Mouse (Mus musculus): ENCODE results near the gene Smco2.
"Not testable (repeated sequence)": the region's sequence is repeated elsewhere in the genome, so short reads cannot be mapped to it uniquely, and the experiment has no call there.

The Smco2 gene

DNA sequence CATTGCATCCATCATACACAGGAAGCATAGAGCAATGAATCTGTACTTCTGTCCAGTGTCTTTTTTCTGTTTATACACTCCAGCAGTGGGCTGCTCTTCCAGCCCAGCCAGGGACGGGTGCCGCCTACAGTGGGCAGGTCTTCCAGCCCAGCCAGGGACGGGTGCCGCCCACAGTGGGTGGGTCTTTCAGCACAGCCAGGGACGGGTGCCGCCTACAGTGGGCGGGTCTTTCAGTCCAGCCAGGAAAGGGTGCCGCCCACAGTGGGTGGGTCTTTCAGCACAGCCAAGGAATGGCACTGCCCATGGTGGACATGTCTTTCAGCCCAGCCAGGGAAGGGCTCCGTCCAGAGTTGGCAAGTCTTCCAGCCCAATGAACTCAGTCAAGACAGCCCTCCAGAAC is 5.3 kb downstream of the Smco2 start:
- DNase-seq (ENCODE audit: low spot score in 2 of 2): no peak

DNA sequence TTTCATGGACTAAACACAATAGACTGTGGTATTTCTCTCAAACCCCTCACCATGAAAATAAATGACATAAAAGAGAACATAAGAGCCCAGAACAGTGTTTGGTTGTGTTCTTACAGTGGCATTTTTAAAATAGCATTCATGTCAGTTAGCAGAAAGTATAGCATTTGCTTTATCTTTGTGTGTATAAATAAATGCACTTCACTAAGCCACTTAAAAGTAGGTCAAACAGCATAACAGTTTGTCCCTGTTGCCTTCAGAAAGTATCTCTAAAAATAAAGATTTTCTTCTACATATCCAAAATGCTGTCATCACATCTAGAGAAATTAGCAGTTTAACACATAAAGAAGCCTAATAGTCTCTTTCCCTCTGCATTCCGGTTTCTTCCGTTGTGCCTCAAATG is 7.5 kb downstream of the Smco2 start:
- no peak for DNase-seq (ENCODE audit: low spot score in 2 of 2)

DNA sequence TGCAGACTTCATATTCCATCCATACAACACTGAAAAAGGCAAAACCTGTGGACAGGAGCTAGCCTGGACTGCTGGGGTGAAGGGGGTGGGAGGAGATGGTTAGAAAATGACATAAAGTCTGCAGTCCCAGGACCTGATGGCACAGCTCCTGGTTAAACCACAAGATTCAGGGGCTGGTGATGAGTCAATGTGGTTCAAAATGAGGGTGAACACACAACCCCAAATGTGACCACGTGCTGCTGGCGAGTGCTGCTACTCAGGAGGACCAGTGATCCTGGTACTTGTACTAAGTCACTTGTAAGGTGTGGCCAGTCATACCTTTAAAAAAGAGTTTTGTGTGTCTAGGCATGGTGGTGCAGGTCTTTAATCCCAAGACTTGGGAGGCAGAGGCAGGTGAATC is 13.2 kb downstream of the Smco2 start:
- DNase-seq (ENCODE audit: low spot score in 2 of 2): no peak

DNA sequence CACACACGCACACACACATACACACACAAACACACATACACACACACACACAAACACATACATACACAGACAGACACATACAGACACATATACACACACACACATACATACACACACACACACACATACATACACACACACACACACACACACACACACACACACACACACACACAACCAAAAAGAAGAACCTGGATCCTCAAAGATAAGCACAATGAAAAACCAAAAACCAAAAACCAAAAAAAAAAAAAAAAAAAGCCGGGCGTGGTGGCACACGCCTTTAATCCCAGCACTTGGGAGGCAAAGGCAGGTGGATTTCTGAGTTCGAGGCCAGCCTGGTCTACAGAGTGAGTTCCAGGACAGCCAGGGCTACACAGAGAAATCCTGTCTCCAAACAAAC is 14.5 kb downstream of the Smco2 start:
- not testable (repeated sequence) for DNase-seq (ENCODE audit: low spot score in 2 of 2)

DNA sequence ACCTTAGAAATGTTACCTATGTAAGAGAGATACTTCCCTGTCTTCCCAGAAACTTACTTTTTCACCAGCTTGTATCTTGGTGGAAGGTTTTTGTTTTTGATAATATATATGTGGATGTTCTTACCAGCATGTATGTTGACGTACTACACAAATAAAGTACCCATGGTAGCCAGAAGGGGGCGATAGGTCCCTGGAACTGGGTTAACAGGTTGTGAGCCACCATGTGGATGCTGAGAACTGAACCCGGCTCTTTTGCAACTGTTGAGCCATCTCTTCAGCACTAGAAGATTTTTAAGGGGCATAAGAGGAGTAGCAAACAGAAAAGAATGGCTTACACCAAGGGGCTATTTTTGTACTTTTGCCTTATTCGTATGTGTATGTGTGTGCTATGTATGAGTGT is 15.8 kb downstream of the Smco2 start:
- DNase-seq (ENCODE audit: low spot score in 2 of 2): no peak

DNA sequence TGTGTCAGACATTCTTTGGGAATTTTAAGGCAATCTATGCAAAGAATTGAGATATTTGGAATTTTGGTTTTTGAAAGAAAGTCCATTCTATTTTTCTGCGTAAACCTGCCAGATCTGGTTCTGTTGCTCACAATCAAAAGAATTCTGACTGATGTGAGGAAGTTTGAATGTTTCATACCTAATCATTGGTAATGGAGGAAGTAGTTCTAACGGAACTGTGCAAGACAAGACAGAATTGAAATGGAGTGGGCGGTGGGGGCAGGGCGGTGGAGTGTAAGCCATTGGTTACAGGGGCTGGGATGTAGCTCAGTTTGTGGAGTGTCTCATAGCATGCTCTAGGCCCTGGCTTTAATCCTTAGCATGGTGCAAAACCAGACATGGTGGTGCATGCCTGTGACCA is 22.1 kb downstream of the Smco2 start:
- peak in 1 of 2 experiments; percentile 14 for DNase-seq (ENCODE audit: low spot score in 2 of 2)

DNA sequence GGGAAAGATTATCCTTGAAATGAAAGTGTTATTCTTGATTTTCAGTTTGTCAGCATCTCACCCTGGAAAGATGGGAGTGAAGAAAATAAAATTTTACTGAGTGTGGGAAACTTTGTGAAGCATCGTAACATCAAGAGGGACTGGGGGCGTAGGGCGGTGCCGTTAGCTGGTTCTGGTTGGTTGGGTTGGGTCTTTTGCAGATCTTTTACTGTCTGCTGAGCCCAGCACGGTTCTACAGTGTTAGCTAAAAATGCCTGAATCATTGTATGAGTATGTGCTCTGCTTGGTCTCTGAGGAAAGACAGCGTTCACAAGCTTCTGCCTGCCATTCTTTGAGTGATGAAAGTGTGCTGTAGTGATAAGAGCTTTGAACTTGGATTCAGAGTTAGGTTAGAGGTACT is 24.5 kb downstream of the Smco2 start:
- DNase-seq (ENCODE audit: low spot score in 2 of 2): no peak

DNA sequence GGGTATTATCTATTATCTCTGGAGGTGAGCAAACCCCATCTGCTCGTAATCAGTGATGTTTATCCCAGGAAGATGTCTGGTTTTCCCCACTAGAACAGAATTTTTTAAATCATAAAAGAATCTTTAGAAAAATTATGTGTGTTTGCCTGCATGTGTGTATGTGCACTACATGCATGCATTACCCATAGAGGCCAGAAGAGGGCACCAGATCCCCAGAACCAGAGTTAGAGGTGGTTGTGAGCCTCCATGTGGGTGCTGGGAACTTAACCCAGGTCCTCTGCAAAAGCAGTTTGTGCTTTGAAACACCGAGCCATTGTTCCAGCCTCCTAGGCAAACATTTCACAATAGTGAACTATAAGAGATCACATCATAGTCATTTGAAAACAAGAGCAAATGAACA is 26.9 kb downstream of the Smco2 start:
- no peak for DNase-seq (ENCODE audit: low spot score in 2 of 2)

DNA sequence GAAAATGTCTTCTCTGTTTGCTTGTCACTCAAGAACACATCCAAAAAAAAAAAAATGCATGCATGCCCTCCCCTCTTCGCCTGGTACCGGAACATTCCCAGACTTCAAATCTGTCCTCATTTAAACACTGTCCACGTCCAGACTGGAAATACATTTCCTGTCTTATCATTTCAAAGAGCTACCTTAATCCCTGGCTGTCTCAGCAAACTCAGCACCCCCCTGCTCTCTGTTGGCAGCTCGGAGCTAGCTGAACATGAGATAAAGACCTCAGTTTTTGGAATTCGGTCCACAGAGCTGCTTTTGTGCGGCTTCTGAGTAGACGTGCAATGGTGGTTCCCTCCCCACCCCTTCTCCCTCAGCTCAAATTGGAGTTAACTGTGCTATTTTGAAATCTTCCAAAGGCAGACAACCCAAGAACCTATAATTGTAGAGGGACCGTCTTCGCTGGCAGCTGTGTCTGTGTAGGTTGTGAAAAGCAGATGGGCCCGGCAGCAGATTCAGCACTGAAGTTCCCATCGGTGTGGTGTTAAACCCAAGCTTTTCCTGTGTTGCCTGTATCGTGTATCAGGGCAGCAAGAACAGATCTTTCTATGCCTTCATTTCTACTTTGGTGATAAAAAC is 27.6 kb downstream of the Smco2 start:
- DNase-seq (ENCODE audit: low spot score in 2 of 2): peak; percentile 84 to 91

DNA sequence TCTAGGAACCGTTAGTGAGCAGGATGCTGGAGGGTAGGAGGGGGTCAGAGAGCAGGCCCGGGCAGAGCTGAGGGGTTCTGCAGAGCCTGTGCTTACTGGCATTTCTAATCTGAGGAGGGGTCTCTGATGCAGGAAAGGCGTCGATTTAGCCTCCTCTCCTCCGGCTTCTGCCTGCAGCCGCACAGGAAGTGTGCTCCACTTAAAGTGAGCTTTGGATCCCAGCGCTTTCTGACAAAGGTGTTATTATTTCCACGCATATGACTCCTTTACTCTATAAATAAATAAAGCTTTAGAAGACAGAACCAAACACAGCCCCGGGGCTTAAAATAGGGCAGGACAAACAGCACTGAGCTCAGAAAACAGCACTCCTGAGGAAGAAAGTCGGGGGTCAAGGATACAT is 29.0 kb downstream of the Smco2 start:
- DNase-seq (ENCODE audit: low spot score in 2 of 2): no peak

DNA sequence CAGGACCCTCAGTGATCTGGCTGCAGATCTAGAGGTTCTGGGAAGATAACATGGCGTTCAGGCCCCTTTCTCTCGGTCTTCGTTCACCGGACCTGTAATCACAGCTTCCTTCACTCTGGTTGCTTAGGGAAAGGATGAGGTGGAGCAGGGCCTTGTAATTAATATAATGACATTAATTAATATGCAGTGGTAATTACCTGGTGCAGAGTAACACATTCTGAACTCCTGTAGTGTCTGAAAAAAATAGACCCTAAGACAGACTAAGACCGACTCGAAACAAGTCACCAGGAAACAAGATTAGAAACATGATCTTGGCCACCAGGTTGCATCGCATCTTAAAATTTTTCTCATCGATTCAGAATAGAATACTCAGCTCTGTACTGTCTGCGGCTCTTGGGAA is 30.0 kb downstream of the Smco2 start:
- DNase-seq (ENCODE audit: low spot score in 2 of 2): no peak

DNA sequence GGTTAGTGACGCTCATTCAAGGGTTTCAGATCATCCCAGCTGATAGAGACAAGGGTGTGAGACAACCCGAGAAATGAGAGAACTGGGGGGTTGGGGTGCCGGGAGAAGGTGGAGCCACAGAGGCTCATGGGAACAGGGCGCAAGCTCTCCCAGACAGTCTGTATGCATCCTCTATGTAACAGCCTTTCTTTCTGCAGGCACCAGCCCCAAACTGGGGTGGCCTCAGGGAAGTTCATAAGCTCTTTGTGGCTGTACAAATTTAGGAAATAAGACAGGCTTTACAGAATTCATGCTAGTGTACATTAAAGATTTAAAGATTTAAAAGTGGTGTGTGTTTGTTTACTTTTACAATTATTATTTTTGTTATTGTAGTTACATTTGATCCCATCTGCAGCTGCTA is 30.4 kb downstream of the Smco2 start:
- no peak for DNase-seq (ENCODE audit: low spot score in 2 of 2)

DNA sequence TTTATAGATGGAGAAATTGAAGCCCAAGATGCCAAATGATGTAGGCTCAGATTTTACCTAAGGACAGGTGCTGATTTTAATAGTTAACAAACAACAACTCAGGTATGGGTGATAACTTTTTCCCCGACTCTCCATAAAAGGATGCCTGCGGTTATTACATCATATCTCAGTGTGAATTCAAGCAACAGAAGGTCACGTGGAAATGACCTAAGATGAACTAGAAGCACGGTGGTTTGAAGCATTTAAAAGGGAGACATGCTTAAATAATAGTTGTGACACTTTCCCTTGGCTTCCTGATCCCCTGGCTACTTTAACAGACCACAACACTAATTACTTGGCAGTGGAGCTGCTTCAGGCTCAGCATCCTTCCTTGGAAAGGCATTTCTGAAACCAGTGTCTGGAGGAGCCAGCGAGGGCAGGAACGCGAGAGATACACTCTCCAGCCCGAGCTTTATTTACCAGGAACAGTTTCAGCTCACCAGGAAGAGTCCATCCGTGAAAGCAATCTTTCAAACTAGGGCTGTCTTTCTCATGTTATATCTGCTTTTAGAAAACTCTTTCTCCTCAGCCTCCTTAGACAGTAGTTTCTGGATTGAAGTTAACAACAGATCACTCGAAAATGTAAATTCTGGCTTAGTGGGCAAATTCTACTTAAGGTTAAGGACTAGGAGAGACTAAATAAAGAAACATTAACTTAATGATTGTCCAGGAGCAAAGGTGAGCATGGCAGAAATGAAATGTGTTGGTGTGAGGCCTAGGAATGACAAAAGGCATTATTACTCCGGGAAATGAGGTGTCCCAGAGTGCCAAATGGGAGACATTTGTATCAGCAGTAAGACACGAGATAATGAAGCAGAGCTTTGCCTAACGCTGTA is 32.2 kb downstream of the Smco2 start:
- no peak for DNase-seq (ENCODE audit: low spot score in 2 of 2)

DNA sequence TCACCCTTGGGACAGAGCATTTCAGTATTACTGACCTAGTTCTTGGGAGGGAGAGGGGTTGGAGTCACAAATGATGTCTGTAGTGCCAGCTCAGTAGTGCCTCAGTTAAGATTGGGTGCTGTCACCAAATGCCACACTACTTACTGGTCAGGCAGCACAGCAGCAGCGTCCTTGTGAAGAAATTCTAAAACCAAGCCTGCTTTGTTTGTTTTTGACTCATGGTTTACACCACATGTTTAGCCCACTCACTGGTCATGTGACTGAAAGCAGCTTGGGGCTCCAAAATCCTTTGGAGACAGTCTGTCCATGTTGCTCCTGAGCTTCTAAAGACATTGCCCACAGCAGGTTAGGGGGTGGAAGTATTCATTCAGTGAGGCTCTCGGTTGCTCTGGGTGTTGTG is 33.5 kb downstream of the Smco2 start:
- DNase-seq (ENCODE audit: low spot score in 2 of 2): peak in 1 of 2 experiments; percentile 18

DNA sequence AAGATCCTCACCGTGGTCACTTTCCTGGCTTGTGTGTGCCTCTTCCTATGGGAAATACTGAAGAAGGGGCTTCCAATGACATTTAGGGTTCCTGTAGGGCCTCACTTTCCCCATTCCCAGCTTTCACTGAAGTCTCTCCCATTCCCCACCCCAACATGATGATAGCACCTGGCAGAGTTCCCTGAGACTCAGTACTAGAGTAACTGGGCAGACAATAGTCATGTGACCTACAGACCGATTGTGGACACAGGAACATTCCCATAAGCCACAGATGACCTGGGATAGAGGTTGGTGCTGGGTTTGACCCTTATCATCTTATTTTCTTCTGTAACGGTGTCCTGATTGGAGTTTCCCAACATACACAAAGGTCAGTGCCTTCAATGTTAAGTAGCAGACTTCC is 34.3 kb downstream of the Smco2 start:
- DNase-seq (ENCODE audit: low spot score in 2 of 2): peak in 1 of 2 experiments; percentile 12

DNA sequence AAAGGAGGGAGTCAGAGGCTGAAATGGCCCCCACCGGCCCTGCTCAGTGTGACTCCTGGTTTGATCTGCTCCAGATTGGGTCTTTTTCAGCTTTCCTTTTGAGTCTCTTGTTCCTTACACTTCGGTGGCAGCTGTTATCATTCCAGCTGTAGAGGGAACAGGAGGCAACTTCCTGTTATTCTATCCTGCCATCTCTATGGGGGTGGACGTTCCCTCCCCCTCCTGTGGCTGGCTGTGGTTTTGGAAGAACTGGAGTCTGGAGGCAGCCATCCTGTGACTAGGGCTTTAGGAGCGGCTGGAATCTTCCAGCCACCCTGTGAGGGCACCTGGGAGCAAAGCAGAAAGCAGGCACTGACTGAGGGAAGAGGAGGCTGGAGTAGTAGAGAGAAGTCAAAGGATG is 34.9 kb downstream of the Smco2 start:
- peak in 1 of 2 experiments; percentile 28 for DNase-seq (ENCODE audit: low spot score in 2 of 2)

DNA sequence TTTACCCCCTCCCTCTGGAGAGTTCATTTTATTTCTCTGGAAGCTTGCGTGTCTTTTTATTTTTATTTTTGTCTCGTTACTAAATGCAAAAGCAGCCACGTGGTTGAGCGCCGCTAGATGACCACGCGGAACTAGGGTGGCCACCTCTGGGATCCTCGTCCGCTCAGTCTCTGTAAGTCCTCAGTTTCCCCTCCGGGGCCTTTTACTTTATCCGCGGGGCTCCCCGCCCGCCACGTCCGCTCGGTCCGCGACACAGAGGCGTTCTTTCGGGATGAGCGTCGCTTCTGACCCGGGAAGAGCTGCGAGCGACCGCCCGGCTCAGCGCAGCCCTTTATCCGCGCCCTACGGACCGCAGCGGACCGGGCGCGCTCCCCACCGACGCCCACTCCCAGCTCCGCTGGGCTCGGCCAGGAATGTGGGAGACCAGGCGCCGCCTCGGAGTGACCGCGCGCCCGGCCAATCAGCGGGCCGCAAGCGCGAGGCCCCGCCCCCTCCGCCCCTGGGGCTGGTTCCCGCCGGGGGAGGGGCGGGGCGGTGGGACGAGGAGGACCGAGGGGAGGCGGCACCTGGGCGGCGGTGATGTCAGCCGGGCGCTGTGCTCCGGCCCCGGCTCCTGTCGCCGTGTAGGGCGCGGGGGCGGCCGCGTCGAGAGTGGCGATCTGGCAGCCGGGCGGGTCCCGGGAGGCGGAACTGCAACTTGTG is 38.2 kb downstream of the Smco2 start, which contains the start of gene Ppfibp1:
TSS of gene Ppfibp1 (plus strand) at position 530 of the 702 bp plus-strand sequence.
- peak; percentile 95 to 96 for DNase-seq (ENCODE audit: low spot score in 2 of 2)

DNA sequence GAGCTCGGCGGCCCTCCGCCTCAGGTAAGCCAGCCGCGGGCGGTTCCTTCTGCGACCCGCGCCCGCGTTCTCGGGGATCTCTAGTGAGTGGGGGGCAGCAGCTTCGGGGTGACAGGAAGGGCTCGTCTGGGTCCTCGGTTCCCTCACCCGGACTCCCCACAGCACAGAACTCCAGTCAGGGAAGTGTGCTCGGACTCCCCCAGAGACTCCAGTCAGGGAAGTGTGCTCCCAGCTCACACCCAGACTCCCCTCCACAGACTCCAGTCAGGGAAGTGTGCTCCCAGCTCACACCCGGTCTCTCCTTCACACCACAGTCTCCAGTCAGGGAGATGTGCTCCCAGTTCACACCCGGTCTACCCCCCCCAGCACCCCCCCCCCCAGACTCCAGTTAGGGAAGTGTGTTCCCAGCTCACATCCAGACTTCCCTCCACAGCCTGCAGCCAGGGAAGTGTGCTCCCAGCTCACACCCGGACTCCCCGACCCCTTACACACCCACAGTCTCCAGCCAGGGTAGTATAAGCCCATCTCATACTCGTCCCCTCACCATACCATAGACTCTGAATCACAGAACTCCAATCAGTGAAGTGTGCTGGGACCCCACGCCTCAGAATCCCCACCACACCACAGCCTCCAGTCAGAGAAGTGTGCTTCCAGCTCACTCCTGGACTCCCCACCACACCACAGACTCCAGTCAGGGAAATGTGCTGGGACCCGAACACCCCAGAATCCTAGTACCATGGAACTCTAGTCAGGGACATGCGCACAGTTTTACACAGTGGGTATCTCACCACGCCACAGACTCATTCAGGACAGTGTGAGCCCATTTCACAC is 39.0 kb downstream of the Smco2 start:
- DNase-seq (ENCODE audit: low spot score in 2 of 2): no peak

DNA sequence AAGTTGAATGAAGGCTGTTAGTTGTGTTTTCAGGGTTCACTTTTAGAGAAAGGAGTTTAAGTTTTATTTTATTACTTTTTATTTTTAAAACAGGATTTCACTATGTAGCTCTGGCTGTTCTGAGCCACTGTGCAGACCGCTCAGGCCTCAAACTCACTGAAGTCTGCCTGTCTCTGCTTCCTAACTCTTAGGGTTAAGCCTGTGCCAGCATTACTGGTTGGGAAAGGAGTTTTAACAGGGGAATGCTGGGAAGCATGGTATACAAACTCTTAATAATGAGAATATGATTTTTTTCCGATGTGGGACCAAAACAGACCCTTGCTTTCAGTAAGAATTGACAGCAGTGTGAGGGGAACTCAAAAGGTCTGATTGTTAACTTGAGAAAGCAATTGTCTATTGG is 40.3 kb downstream of the Smco2 start:
- no peak for DNase-seq (ENCODE audit: low spot score in 2 of 2)

DNA sequence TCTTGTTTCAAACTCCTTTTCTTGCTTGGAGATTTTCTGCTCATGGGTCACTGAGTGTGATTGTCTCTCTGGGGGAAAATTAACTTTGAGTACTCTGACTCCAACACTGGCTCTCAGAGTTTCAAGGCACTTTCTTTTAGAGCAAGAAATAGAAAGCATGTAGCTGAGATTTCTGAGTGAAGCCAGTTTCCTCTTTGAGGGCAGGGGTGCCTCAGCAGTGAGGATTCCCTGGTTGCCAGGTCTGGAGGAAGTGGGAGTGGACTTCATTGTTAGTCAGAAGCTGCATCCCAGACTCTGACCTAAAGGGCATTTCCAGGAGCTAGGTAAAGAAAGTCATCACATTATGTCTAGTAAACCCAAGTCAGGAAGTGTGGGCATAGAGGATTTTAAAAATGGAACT is 40.7 kb downstream of the Smco2 start:
- no peak for DNase-seq (ENCODE audit: low spot score in 2 of 2)

DNA sequence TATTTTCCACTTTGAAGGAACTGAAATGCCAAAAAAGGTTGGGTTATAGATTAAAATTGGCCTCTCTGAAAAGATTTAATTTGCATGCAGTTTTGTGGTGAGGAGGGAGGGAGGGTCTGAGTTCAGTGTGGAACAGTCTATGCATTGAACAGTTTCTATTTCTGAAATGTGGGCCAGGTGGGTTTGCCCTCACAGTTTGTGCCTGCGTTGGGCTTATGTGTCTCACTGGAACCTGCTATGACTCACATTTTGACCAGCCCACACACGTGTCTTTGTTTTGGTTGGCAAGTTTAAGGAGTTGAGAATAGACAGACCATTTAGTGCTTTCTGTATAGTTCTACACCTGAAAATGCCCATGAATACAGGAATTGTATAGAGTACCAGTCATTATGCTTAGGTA is 44.0 kb downstream of the Smco2 start:
- no peak for DNase-seq (ENCODE audit: low spot score in 2 of 2)

DNA sequence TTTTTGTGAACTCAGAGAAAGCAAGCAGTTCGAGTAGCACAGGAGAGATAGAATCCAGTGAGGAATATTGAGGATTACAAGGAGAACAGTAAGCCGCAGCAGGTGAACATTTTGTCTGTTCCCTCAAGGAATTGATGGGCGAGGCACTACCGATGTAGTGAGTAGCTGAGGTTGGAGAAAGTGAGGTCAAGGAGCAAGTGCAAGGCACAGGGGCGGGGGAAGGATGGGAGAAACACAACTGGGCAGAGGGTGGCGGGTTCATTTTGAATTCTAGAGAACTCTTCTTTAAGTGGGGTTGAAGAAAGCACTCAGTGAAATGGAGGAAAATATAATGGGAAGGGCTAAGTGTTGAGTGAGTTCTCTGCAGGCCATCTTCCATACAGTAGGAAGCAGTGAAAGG is 48.8 kb downstream of the Smco2 start:
- DNase-seq (ENCODE audit: low spot score in 2 of 2): no peak
